8 mouse cellular contexts compared by ENCODE assay signal in the genomic region with DNA sequence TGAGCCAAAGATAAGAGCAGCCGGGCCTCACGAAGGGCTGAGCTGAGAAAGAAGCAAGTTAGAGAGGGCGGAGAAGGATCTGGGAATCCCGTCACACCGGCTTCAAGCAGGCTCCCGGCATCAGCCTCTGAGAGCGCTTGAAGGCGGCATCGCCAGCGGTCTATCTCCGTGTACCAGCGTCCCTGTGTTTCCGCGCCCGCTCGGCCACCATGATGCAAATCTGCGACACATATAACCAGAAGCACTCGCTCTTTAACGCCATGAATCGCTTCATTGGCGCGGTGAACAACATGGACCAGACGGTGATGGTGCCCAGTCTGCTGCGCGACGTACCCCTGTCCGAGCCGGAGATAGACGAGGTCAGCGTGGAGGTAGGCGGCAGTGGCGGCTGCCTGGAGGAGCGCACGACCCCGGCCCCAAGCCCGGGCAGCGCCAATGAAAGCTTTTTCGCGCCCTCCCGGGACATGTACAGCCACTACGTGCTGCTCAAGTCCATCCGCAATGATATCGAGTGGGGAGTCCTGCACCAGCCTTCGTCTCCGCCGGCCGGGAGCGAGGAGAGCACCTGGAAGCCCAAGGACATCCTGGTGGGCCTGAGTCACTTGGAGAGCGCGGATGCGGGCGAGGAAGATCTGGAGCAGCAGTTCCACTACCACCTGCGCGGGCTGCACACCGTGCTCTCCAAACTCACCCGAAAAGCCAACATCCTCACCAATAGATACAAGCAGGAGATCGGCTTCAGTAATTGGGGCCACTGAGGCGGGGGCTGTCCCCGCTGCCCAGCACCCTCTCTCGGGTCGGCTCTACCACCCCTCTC. TPM values are rescaled to one million over a fixed set of nuclear protein-coding genes. Genes with fewer than 3 reads are reported as not detected.
DNase-seq lines count a peak whose midpoint lies in the region; ATAC-seq and TF ChIP-seq lines count a peak whose summit lies in the region.

No protein-coding gene starts in this region.

- peak; percentile 27 for DNase-seq in adrenal gland, postnatal 25 days
- peak; percentile 23 for DNase-seq in heart, postnatal 4 days
- peak; percentile 25 to 29 for DNase-seq in layer of hippocampus, postnatal 25 days (ENCODE audit: extremely low spot score in 1 of 2, low spot score in 1 of 2)
- peak; percentile 8 for DNase-seq in mesoderm, embryonic 11.5 days (ENCODE audit: low read depth, low spot score)
- DNase-seq in spleen, adult 18-20 months = peak; percentile 10 to 27

- H3K27ac ChIP-seq in ES-Bruce4 (ENCODE audit: insufficient read depth, low read length) = 0 out of 2 replicates have a peak overlapping the region, but pooled peaks have one; percentile 21

- TF ChIP-seq CTCF in ES-Bruce4 (IDR thresholded peaks at IDR 0.05; ENCODE audit: low read depth, low read length) = no peak

- no peak for TF ChIP-seq EP300 in ES-Bruce4 (IDR thresholded peaks at IDR 0.05; ENCODE audit: insufficient read depth, low read depth, low read length)

- no peak for TF ChIP-seq POLR2A in ES-Bruce4 (IDR thresholded peaks at IDR 0.05; ENCODE audit: insufficient read depth, low read length)

- no peaks in the 10 kb centered on the region for H3K36me3 ChIP-seq in ES-Bruce4 (ENCODE audit: control insufficient read depth, insufficient read depth, low read length, poor library complexity, severe bottlenecking)

- H3K4me1 ChIP-seq in ES-Bruce4 (ENCODE audit: control insufficient read depth, insufficient read depth, low read length) = no peaks in the 10 kb centered on the region

- peak overlapping the region; percentile 87 for H3K4me3 ChIP-seq in ES-Bruce4 (ENCODE audit: low read depth, low read length)

- H3K27me3 ChIP-seq in ES-Bruce4 (ENCODE audit: control insufficient read depth, insufficient read depth, low read length, poor library complexity, severe bottlenecking) = no peaks in the 10 kb centered on the region

- no peaks in the 10 kb centered on the region; the same call in 1 of the 2 replicates for H3K9me3 ChIP-seq in ES-Bruce4 (replicated peaks; ENCODE audit: control insufficient read depth, insufficient read depth, low read length, poor library complexity, severe bottlenecking)

- peak; percentile 12; the same call in 1 of the 2 replicates for ATAC-seq in erythroid progenitor cell, adult 5-6 weeks (replicated peaks; ENCODE audit: low FRiP score, poor library complexity, severe bottlenecking)
- ATAC-seq in monocyte, adult 5-6 weeks (replicated peaks; ENCODE audit: insufficient number of reproducible peaks, low FRiP score, low TSS enrichment, poor library complexity, severe bottlenecking) = no peak

- peak overlapping the region; percentile 79 for H3K9ac ChIP-seq in ES-Bruce4 (ENCODE audit: low read depth, poor library complexity, severe bottlenecking)

RNA-seq across cellular contexts. Expression of a gene that starts 3.4 kb away (rescaled TPM):
- polyA plus RNA-seq in ES-Bruce4 (2011; ENCODE audit: insufficient read depth, insufficient read length, low read depth, missing spikeins) = 38.0 and 41.1 TPM in 2 replicates
- total RNA-seq in adrenal gland, postnatal 25 days (2021) = 95.1 and 125 TPM in 2 replicates
- total RNA-seq in erythroid progenitor cell, adult 5-6 weeks (2015; ENCODE audit: low replicate concordance) = 20.1 and 24.9 TPM in 2 replicates
- total RNA-seq in erythroid progenitor cell, adult 5-6 weeks (2017; ENCODE audit: low replicate concordance) = 26.5 and 50.2 TPM in 2 replicates
- total RNA-seq in heart, postnatal 4 days (2021) = 10 to 100 TPM; 23.6 to 26.4 TPM
- total RNA-seq in layer of hippocampus, postnatal 25 days (2021) = 10 to 100 TPM; 87.0 to 93.8 TPM
- 67.4 to 88.1 TPM (median 74.7 TPM) in 3 replicates for total RNA-seq in monocyte, adult 5-6 weeks (2017)
